Mouse (Mus musculus) C2C12 (cell line): ENCODE measurements around the gene Ypel3. TPM values are rescaled to one million over a fixed set of nuclear protein-coding genes. Genes with fewer than 3 reads are reported as not detected.

ENCODE experiments used
- H3K27me3 ChIP-seq: one replicate; pipeline ENCODE4 v1.6.1; 2011; ENCODE audit not compliant: control insufficient read depth, insufficient read depth, insufficient read length
- H3K36me3 ChIP-seq: one replicate; pipeline ENCODE4 v1.6.1; 2011; ENCODE audit not compliant: control insufficient read depth, insufficient read depth
- H3K4me3 ChIP-seq: one replicate; pipeline ENCODE4 v1.5.1; 2011; ENCODE audit warnings: mild to moderate bottlenecking, control low read depth; ENCODE audit not compliant: poor library complexity, insufficient read depth, severe bottlenecking
- H3K79me2 ChIP-seq: one replicate; pipeline ENCODE4 v1.6.1; 2011; ENCODE audit not compliant: control insufficient read depth, insufficient read depth
- H3K79me3 ChIP-seq: one replicate; pipeline ENCODE4 v1.6.1; 2011; ENCODE audit warnings: low read depth, control low read depth
- H3ac ChIP-seq: one replicate; pipeline ENCODE3; 2011; ENCODE audit warnings: low read depth; ENCODE audit not compliant: control insufficient read depth, insufficient read length
- CEBPB ChIP-seq: IDR thresholded peaks from one replicate; pipeline ENCODE4 v1.6.1; 2011; ENCODE audit warnings: low read depth, mild to moderate bottlenecking, control low read depth, moderate library complexity
- CTCF ChIP-seq: IDR thresholded peaks from one replicate; pipeline ENCODE4 v1.5.1; 2011; ENCODE audit not compliant: control insufficient read depth, insufficient read depth, insufficient read length
- FOSL1 ChIP-seq: IDR thresholded peaks from one replicate; pipeline ENCODE4 v1.8.0; 2011; ENCODE audit warnings: mild to moderate bottlenecking, low read length; ENCODE audit not compliant: poor library complexity, insufficient read depth, severe bottlenecking
- MAX ChIP-seq: IDR thresholded peaks from one replicate; pipeline ENCODE4 v1.6.1; 2011; ENCODE audit warnings: mild to moderate bottlenecking, control low read depth
- MYOD1 ChIP-seq: IDR thresholded peaks from one replicate; pipeline ENCODE4 v1.6.1; 2011; ENCODE audit warnings: low read depth; ENCODE audit not compliant: control insufficient read depth, insufficient read length
- MYOG ChIP-seq: IDR thresholded peaks from one replicate; pipeline ENCODE4 v1.6.1; 2011; ENCODE audit not compliant: control insufficient read depth, insufficient read length; ENCODE audit errors: extremely low read depth
- USF1 ChIP-seq: IDR thresholded peaks from one replicate; pipeline ENCODE4 v1.6.1; 2011; ENCODE audit warnings: low read depth, mild to moderate bottlenecking, control low read depth, moderate library complexity
- polyA plus RNA-seq: library from polyadenylated mRNA; unstranded; fragments of >200 nt; fragmentation: generic; extraction: Trizol; gene quantifications from one replicate; pipeline ENCODE4 v1.2.1, GENCODE M21; 2012; ENCODE audit warnings: missing spikeins

Ypel3 gene
- polyA plus RNA-seq, 1 experiment: 16.6 TPM

- H3ac ChIP-seq: no peak overlapping the region
- peaks cover 6% of the 10 kb centered on the region for H3K27me3 ChIP-seq
- no peak overlapping the region for H3K4me3 ChIP-seq
- no peak for TF ChIP-seq CEBPB
- H3K79me2 ChIP-seq: no peaks in the 10 kb centered on the region
- H3K36me3 ChIP-seq: no peaks in the 10 kb centered on the region
- H3K79me3 ChIP-seq: no peaks in the 10 kb centered on the region
Observed at GRCm38 (mm10) chr7:126741452-126741851, 35.3 kb upstream of the Ypel3 start.

GRCm38 (mm10) chr7:126741964-126742482, 34.7 kb upstream of the Ypel3 start:
- no peaks in the 10 kb centered on the region for H3K79me3 ChIP-seq
- H3K36me3 ChIP-seq: no peaks in the 10 kb centered on the region
- H3K79me2 ChIP-seq: no peaks in the 10 kb centered on the region
- no peak overlapping the region for H3K4me3 ChIP-seq
- TF ChIP-seq USF1 (no peak), MAX (no peak), MYOD1 (no peak), MYOG (no peak), CEBPB (no peak), CTCF (no peak), FOSL1 (no peak)
- no peak overlapping the region for H3ac ChIP-seq
- peaks cover 10% of the 10 kb centered on the region for H3K27me3 ChIP-seq

DNA sequence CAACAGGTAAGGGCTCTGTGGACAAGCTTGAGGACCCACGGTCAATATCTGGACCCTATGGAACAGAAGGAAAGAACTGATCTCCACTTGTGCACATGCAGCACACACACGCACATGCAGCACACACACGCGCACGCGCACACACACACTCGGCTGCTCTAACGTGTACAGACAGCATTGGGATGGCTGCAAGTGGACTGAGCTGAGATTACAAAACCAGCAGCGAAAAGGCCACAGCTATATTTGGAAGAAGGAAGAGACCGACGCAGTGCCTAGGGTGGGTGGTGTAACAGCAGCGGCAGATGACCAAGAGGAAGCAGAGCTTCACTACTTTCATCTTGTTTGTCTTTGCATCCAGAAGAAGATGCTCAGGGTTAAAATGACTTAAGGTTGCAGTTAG, 30.7 kb upstream of the Ypel3 start:
- TF ChIP-seq MYOD1: no peak
- TF ChIP-seq CEBPB: no peak
- TF ChIP-seq FOSL1: no peak
- no peak for TF ChIP-seq CTCF
- no peak for TF ChIP-seq USF1
- no peak for TF ChIP-seq MAX
- no peak for TF ChIP-seq MYOG
- Histone ChIP-seq H3K79me3 (no peaks in the 10 kb centered on the region), H3K4me3 (no peak overlapping the region), H3K27me3 (peaks cover 11% of the 10 kb centered on the region), H3K79me2 (no peaks in the 10 kb centered on the region), H3ac (no peak overlapping the region), H3K36me3 (no peaks in the 10 kb centered on the region)

GRCm38 (mm10) chr7:126746798-126747197, 30.0 kb upstream of the Ypel3 start:
- H3K36me3 ChIP-seq: no peaks in the 10 kb centered on the region
- H3K79me3 ChIP-seq: no peaks in the 10 kb centered on the region
- no peak overlapping the region for H3K4me3 ChIP-seq
- H3K79me2 ChIP-seq: no peaks in the 10 kb centered on the region
- H3K27me3 ChIP-seq: peaks cover 11% of the 10 kb centered on the region
- no peak overlapping the region for H3ac ChIP-seq
- TF ChIP-seq USF1 (no peak), MYOD1 (no peak), MAX (no peak), CTCF (no peak), FOSL1 (no peak), MYOG (no peak), CEBPB (no peak)

DNA sequence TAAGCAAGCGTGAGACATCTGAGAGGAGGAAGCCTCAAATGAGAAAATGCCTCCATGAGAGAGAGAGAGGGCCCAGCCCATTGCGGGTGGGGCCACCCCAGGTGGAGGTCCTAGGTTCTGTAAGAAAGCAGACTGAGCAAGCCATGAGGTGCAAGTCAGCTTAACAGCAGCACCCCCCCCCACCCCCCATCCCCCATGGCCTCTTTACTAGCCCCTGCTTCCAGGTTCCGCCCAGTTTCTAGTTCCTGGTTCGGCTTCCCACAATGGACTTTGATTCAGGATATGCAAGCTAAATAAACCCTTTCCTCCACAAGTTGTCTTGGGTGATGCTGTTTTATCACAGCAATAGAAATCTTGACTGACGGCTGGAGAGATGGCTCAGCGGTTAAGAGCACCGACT, 27.9 kb upstream of the Ypel3 start:
- H3K79me2 ChIP-seq: no peaks in the 10 kb centered on the region
- H3K36me3 ChIP-seq: no peaks in the 10 kb centered on the region
- H3K4me3 ChIP-seq: no peak overlapping the region
- TF ChIP-seq USF1 (no peak), CTCF (no peak), FOSL1 (no peak), MAX (no peak), MYOG (no peak), MYOD1 (no peak), CEBPB (no peak)
- no peaks in the 10 kb centered on the region for H3K79me3 ChIP-seq
- peaks cover 11% of the 10 kb centered on the region for H3K27me3 ChIP-seq
- H3ac ChIP-seq: no peak overlapping the region

- H3K79me3 ChIP-seq: no peaks in the 10 kb centered on the region
- no peaks in the 10 kb centered on the region for H3K36me3 ChIP-seq
- no peak overlapping the region for H3ac ChIP-seq
- H3K79me2 ChIP-seq: no peaks in the 10 kb centered on the region
- H3K27me3 ChIP-seq: peaks cover 11% of the 10 kb centered on the region
- TF ChIP-seq CEBPB: no peak
- no peak for TF ChIP-seq FOSL1
- TF ChIP-seq CTCF: no peak
- TF ChIP-seq MYOG: no peak
- no peak for TF ChIP-seq MYOD1
- TF ChIP-seq USF1: no peak
- no peak for TF ChIP-seq MAX
- H3K4me3 ChIP-seq: no peak overlapping the region
Observed at GRCm38 (mm10) chr7:126749582-126750343, 27.0 kb upstream of the Ypel3 start.
